Mouse (Mus musculus): ENCODE measurements around the gene Wfdc16. TPM values are rescaled to one million over a fixed set of nuclear protein-coding genes. Genes with fewer than 3 reads are reported as not detected.

Gene Wfdc16
- polyA plus RNA-seq (2015; fragmentation: Illumina TruSeq; extraction: RNeasy Lipid Tissue Mini Kit (QIAGEN cat#74804); ENCODE audit: insufficient read depth, low read depth, low replicate concordance), result 1.0 TPM

DNA sequence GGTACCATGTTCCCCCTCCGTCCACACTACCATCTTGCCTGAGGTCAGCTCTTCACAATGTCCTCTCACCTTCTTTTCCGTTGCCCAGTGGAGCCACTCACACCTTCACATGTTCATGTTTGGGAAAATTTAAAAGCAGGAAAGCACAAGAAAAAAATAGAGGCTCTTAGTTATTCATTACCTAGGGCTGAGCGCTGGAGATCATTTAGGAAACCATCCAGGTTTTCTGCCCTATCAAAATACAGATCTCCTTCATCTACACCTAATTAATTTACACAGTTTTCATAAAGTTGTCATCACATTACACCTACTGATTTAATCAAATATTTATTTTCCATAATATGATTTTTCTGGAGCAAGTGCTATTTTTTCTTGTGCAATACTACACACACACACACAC is at the start of gene Wfdc16:
Gene Wfdc16, minus strand, starts transcription at position 101 of the 400 bp plus-strand sequence.

DNA sequence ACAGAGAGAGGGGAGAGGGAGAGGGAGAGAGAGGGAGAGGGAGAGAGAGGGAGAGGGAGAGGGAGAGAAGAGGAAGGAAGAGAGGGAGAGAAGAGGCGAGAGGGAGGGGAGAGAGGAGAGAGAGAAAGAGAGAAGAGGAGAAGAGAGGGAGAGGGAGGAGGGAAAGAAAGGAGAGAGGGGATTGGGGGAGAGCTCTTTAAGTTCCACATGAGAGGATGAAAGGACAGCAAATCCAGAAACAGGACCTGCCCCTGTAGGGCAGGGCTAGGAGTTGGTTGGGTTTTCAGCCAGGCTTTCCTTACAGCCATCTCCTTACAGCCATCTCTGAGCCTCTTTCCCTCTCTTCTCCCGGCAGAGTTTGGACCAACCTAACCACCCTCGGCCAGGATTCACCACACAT is 46.2 kb upstream of the Wfdc16 start, which contains the start of gene Wfdc13:
Gene Wfdc13, plus strand, starts transcription at position 301 of the 400 bp plus-strand sequence.

DNA sequence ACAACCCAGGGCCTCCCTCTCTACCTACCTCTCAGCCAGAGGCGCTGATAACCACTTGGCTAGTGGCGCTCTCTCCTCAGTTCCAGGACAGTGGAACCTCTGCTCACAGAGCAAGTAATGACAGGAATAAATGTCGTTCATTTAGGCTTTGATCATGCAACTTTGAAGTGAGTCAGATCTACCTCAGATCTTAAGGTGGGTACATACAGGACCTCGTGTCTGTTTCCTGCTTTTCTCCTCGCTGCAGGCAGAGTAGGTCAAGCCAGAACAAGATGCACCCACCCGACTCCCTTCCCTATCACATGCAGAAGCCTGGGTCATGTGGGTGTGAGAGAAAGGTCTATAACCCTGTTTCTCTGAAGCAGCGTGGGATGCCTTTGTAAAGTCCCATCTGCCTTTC is 35.4 kb upstream of the Wfdc16 start, which contains the start of gene Wfdc11:
Gene Wfdc11, minus strand, starts transcription at position 101 of the 400 bp plus-strand sequence.

DNA sequence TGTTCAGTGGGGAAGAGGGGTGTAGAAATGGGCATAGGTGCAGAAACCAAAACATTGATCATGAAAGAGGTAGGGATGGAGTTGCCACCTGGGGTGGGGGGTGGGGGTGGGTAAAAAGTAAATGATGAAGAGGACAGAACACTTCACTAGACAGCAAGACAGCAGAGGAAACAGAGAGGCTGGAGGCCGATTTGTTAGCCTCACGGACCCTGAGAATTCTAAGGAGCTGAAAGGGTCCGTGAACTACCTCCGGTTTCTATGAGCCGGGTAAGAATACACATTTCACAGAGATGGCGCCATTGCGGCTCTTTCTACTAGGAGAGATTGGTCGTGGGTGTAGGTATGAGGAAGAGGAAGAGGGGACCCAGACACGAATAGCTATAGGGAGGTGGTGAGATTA is 17.9 kb upstream of the Wfdc16 start, which contains the start of gene Wfdc9:
Gene Wfdc9, minus strand, starts transcription at position 101 of the 400 bp plus-strand sequence.

DNA sequence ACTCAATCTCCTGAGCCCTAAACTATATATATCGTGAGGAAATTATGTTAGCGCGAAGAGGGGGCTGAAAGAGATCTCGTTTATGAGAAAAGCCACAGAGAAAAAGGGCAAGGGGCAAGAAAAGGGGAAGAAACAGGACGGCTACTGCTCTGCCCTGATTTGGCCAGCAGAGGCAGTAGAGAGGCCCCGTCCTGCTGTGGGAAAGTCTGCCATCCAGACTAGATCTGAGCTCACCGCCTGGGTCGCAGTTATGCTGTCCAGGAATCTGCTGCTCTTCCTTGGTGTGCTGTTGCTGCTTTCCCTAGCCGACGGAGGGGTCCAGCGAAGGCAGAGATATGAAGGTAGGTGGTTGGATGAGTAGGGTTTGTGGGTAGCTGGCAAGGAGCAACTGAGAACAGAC is 17.3 kb upstream of the Wfdc16 start, which contains the start of gene Wfdc10:
Gene Wfdc10, plus strand, starts transcription at position 189 of the 400 bp plus-strand sequence.

DNA sequence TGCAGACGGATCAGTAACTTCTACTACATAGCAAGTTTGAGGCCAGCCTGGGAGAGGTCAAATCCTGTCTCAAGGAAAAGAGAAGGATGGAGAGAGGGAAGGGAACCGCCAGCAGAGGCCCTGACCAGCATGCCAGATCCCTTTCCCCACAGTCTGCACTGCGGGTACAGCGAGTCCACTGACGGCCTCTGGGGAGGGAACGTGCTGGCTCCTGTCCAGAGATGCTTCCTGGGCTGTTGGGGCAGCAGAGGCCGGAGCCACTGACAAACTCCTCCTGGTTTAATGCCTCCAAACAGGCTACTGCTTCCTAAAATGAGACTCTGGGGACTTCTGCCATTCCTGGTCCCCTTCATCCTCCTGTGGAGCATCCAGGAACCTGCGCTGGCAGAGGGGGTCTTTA is 25.1 kb downstream of the Wfdc16 start, which contains the start of the genes Wfdc6b and Wfdc8:
Gene Wfdc6b, plus strand, starts transcription at position 52 of the 400 bp plus-strand sequence.
Gene Wfdc8, minus strand, starts transcription at position 156 of the 400 bp plus-strand sequence.

DNA sequence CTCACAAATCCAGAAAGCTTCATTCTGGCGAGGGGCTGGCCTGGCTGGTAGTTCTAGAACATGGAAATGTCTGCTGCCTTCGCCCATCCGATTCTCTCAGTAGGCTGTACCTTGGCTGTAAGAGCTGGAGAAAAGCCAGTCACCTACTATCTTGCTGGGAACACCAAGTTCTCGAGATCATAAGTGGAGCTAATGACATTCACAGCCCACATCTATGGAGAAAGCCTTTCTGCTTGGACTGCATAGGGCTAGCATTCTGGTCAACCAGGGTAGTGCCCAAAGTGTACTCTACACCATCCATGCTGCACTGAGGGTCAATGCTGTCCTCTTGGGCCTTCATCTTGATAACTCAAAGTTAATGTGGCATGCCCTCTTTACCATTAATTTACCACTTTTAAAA is 45.1 kb downstream of the Wfdc16 start, which contains the start of gene Eppin:
Gene Eppin, minus strand, starts transcription at position 101 of the 400 bp plus-strand sequence.

DNA sequence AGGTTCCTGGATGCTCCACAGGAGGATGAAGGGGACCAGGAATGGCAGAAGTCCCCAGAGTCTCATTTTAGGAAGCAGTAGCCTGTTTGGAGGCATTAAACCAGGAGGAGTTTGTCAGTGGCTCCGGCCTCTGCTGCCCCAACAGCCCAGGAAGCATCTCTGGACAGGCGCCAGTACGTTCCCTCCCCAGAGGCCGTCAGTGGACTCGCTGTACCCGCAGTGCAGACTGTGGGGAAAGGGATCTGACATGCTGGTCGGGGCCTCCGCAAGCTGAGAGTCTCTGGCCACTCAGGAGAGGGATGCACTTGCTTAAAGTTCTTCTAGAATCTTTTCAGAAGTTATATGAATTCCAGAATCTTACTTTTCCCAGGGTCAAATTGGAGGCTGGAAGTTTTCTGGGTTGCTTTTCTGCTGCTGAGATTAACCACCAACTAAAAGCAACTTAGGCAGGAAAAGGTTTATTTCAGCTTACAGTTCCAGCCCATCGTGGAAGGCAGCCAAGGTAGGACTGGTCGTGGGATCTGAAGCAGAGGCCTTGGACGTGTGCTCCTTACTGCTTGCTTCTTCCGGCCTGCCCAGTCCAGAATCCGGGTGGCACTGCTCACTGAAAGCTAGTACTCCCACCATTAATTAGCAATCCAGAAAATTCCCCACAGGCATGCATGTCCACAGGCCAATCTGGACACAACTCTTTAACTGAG is 53.4 kb downstream of the Wfdc16 start, which contains the start of gene Wfdc6a:
Gene Wfdc6a, minus strand, starts transcription at position 423 of the 701 bp plus-strand sequence.

Other genes with a start within 250 kb of the Wfdc16 start
- 146 TPM for gene Slpi, start 249.7 kb downstream of the Wfdc16 start, polyA plus RNA-seq (2015; fragmentation: Illumina TruSeq; extraction: RNeasy Lipid Tissue Mini Kit (QIAGEN cat#74804); ENCODE audit: insufficient read depth, low read depth, low replicate concordance)
- gene Rbpjl, start 235.7 kb downstream of the Wfdc16 start, polyA plus RNA-seq (2015; fragmentation: Illumina TruSeq; extraction: RNeasy Lipid Tissue Mini Kit (QIAGEN cat#74804); ENCODE audit: insufficient read depth, low read depth, low replicate concordance), result 571 TPM
- gene Matn4, start 233.6 kb downstream of the Wfdc16 start, polyA plus RNA-seq (2015; fragmentation: Illumina TruSeq; extraction: RNeasy Lipid Tissue Mini Kit (QIAGEN cat#74804); ENCODE audit: insufficient read depth, low read depth, low replicate concordance), result 9.7 TPM
- gene Sdc4, start 194.9 kb downstream of the Wfdc16 start, polyA plus RNA-seq (2015; fragmentation: Illumina TruSeq; extraction: RNeasy Lipid Tissue Mini Kit (QIAGEN cat#74804); ENCODE audit: insufficient read depth, low read depth, low replicate concordance), result 22.0 TPM
- gene Sys1, start 181.8 kb downstream of the Wfdc16 start, polyA plus RNA-seq (2015; fragmentation: Illumina TruSeq; extraction: RNeasy Lipid Tissue Mini Kit (QIAGEN cat#74804); ENCODE audit: insufficient read depth, low read depth, low replicate concordance), result 11.8 TPM
- gene Gm20458, start 177.8 kb downstream of the Wfdc16 start, polyA plus RNA-seq (2015; fragmentation: Illumina TruSeq; extraction: RNeasy Lipid Tissue Mini Kit (QIAGEN cat#74804); ENCODE audit: insufficient read depth, low read depth, low replicate concordance), result not detected
- gene Trp53tg5, start 165.1 kb downstream of the Wfdc16 start, polyA plus RNA-seq (2015; fragmentation: Illumina TruSeq; extraction: RNeasy Lipid Tissue Mini Kit (QIAGEN cat#74804); ENCODE audit: insufficient read depth, low read depth, low replicate concordance), result not detected
- 8.1 TPM for gene Dbndd2, start 152.7 kb downstream of the Wfdc16 start, polyA plus RNA-seq (2015; fragmentation: Illumina TruSeq; extraction: RNeasy Lipid Tissue Mini Kit (QIAGEN cat#74804); ENCODE audit: insufficient read depth, low read depth, low replicate concordance)
- gene Pigt, start 141.3 kb downstream of the Wfdc16 start, polyA plus RNA-seq (2015; fragmentation: Illumina TruSeq; extraction: RNeasy Lipid Tissue Mini Kit (QIAGEN cat#74804); ENCODE audit: insufficient read depth, low read depth, low replicate concordance), result 10.4 TPM
- gene Wfdc2, start 76.4 kb downstream of the Wfdc16 start, polyA plus RNA-seq (2015; fragmentation: Illumina TruSeq; extraction: RNeasy Lipid Tissue Mini Kit (QIAGEN cat#74804); ENCODE audit: insufficient read depth, low read depth, low replicate concordance), result 8.5 TPM
- gene Spint3, start 65.3 kb downstream of the Wfdc16 start, polyA plus RNA-seq (2015; fragmentation: Illumina TruSeq; extraction: RNeasy Lipid Tissue Mini Kit (QIAGEN cat#74804); ENCODE audit: insufficient read depth, low read depth, low replicate concordance), result not detected
- not detected for gene Wfdc6a, start 53.3 kb downstream of the Wfdc16 start, polyA plus RNA-seq (2015; fragmentation: Illumina TruSeq; extraction: RNeasy Lipid Tissue Mini Kit (QIAGEN cat#74804); ENCODE audit: insufficient read depth, low read depth, low replicate concordance)
- gene Eppin, start 45.2 kb downstream of the Wfdc16 start, polyA plus RNA-seq (2015; fragmentation: Illumina TruSeq; extraction: RNeasy Lipid Tissue Mini Kit (QIAGEN cat#74804); ENCODE audit: insufficient read depth, low read depth, low replicate concordance), result not detected
- not detected for gene Wfdc6b, start 25.3 kb downstream of the Wfdc16 start, polyA plus RNA-seq (2015; fragmentation: Illumina TruSeq; extraction: RNeasy Lipid Tissue Mini Kit (QIAGEN cat#74804); ENCODE audit: insufficient read depth, low read depth, low replicate concordance)
- gene Wfdc8, start 25.2 kb downstream of the Wfdc16 start, polyA plus RNA-seq (2015; fragmentation: Illumina TruSeq; extraction: RNeasy Lipid Tissue Mini Kit (QIAGEN cat#74804); ENCODE audit: insufficient read depth, low read depth, low replicate concordance), result not detected
- gene Wfdc10, start 17.2 kb upstream of the Wfdc16 start, polyA plus RNA-seq (2015; fragmentation: Illumina TruSeq; extraction: RNeasy Lipid Tissue Mini Kit (QIAGEN cat#74804); ENCODE audit: insufficient read depth, low read depth, low replicate concordance), result not detected
- not detected for gene Wfdc9, start 17.8 kb upstream of the Wfdc16 start, polyA plus RNA-seq (2015; fragmentation: Illumina TruSeq; extraction: RNeasy Lipid Tissue Mini Kit (QIAGEN cat#74804); ENCODE audit: insufficient read depth, low read depth, low replicate concordance)
- gene Wfdc11, start 35.3 kb upstream of the Wfdc16 start, polyA plus RNA-seq (2015; fragmentation: Illumina TruSeq; extraction: RNeasy Lipid Tissue Mini Kit (QIAGEN cat#74804); ENCODE audit: insufficient read depth, low read depth, low replicate concordance), result not detected
- gene Wfdc13, start 46.3 kb upstream of the Wfdc16 start, polyA plus RNA-seq (2015; fragmentation: Illumina TruSeq; extraction: RNeasy Lipid Tissue Mini Kit (QIAGEN cat#74804); ENCODE audit: insufficient read depth, low read depth, low replicate concordance), result not detected
- gene Spint4, start 59.7 kb upstream of the Wfdc16 start, polyA plus RNA-seq (2015; fragmentation: Illumina TruSeq; extraction: RNeasy Lipid Tissue Mini Kit (QIAGEN cat#74804); ENCODE audit: insufficient read depth, low read depth, low replicate concordance), result not detected
- not detected for gene Spint5, start 76.5 kb upstream of the Wfdc16 start, polyA plus RNA-seq (2015; fragmentation: Illumina TruSeq; extraction: RNeasy Lipid Tissue Mini Kit (QIAGEN cat#74804); ENCODE audit: insufficient read depth, low read depth, low replicate concordance)
- 2.3 TPM for gene Wfdc3, start 107.1 kb upstream of the Wfdc16 start, polyA plus RNA-seq (2015; fragmentation: Illumina TruSeq; extraction: RNeasy Lipid Tissue Mini Kit (QIAGEN cat#74804); ENCODE audit: insufficient read depth, low read depth, low replicate concordance)
- 6.2 TPM for gene Dnttip1, start 107.2 kb upstream of the Wfdc16 start, polyA plus RNA-seq (2015; fragmentation: Illumina TruSeq; extraction: RNeasy Lipid Tissue Mini Kit (QIAGEN cat#74804); ENCODE audit: insufficient read depth, low read depth, low replicate concordance)
- not detected for gene Ube2c, start 131.1 kb upstream of the Wfdc16 start, polyA plus RNA-seq (2015; fragmentation: Illumina TruSeq; extraction: RNeasy Lipid Tissue Mini Kit (QIAGEN cat#74804); ENCODE audit: insufficient read depth, low read depth, low replicate concordance)
- not detected for gene Tnnc2, start 141.2 kb upstream of the Wfdc16 start, polyA plus RNA-seq (2015; fragmentation: Illumina TruSeq; extraction: RNeasy Lipid Tissue Mini Kit (QIAGEN cat#74804); ENCODE audit: insufficient read depth, low read depth, low replicate concordance)
- 7.6 TPM for gene Snx21, start 147.0 kb upstream of the Wfdc16 start, polyA plus RNA-seq (2015; fragmentation: Illumina TruSeq; extraction: RNeasy Lipid Tissue Mini Kit (QIAGEN cat#74804); ENCODE audit: insufficient read depth, low read depth, low replicate concordance)
- 3.7 TPM for gene Acot8, start 166.1 kb upstream of the Wfdc16 start, polyA plus RNA-seq (2015; fragmentation: Illumina TruSeq; extraction: RNeasy Lipid Tissue Mini Kit (QIAGEN cat#74804); ENCODE audit: insufficient read depth, low read depth, low replicate concordance)
- gene Zswim3, start 166.3 kb upstream of the Wfdc16 start, polyA plus RNA-seq (2015; fragmentation: Illumina TruSeq; extraction: RNeasy Lipid Tissue Mini Kit (QIAGEN cat#74804); ENCODE audit: insufficient read depth, low read depth, low replicate concordance), result 1.3 TPM
- gene Zswim1, start 183.9 kb upstream of the Wfdc16 start, polyA plus RNA-seq (2015; fragmentation: Illumina TruSeq; extraction: RNeasy Lipid Tissue Mini Kit (QIAGEN cat#74804); ENCODE audit: insufficient read depth, low read depth, low replicate concordance), result 2.2 TPM
- not detected for gene Spata25, start 189.7 kb upstream of the Wfdc16 start, polyA plus RNA-seq (2015; fragmentation: Illumina TruSeq; extraction: RNeasy Lipid Tissue Mini Kit (QIAGEN cat#74804); ENCODE audit: insufficient read depth, low read depth, low replicate concordance)
- 25.7 TPM for gene Ctsa, start 194.1 kb upstream of the Wfdc16 start, polyA plus RNA-seq (2015; fragmentation: Illumina TruSeq; extraction: RNeasy Lipid Tissue Mini Kit (QIAGEN cat#74804); ENCODE audit: insufficient read depth, low read depth, low replicate concordance)
- 0.87 TPM for gene Neurl2, start 194.7 kb upstream of the Wfdc16 start, polyA plus RNA-seq (2015; fragmentation: Illumina TruSeq; extraction: RNeasy Lipid Tissue Mini Kit (QIAGEN cat#74804); ENCODE audit: insufficient read depth, low read depth, low replicate concordance)
- gene Pltp, start 218.9 kb upstream of the Wfdc16 start, polyA plus RNA-seq (2015; fragmentation: Illumina TruSeq; extraction: RNeasy Lipid Tissue Mini Kit (QIAGEN cat#74804); ENCODE audit: insufficient read depth, low read depth, low replicate concordance), result 49.6 TPM
- 14.1 TPM for gene Pcif1, start 240.5 kb upstream of the Wfdc16 start, polyA plus RNA-seq (2015; fragmentation: Illumina TruSeq; extraction: RNeasy Lipid Tissue Mini Kit (QIAGEN cat#74804); ENCODE audit: insufficient read depth, low read depth, low replicate concordance)

Measured in pancreas, adult 10 weeks (tissue).